Mouse (Mus musculus): Measurements from ENCODE around the gene Pacrg.

DNA sequence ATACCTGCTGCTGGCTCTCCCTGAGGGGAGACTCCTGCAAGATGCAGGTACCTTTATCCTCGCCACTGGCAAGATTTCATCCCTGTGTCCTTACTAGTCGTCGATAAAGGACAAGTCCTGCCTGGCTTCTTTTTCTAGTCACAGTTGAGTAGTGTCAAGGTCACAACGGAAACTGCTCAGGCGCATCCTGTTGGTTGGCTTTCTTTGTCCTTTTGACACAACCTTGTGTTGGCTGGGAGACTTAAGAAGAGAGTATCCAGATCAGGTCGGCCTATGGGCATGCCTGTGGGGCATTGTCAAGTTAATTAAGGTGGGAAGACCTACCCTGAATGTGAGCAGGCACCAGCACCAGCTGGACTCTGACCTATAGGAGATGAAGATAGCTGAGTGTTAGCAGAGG, 483.8 kb downstream of the Pacrg start:
- TF ChIP-seq CTCF (IDR thresholded peaks at IDR 0.05; ENCODE audit: low read depth), result no peak
- no peak for TF ChIP-seq EP300 (IDR thresholded peaks at IDR 0.05; ENCODE audit: low read depth)
